Mouse (Mus musculus): ENCODE measurements around the gene Catsperg2. TPM values are rescaled to one million over a fixed set of nuclear protein-coding genes. Genes with fewer than 3 reads are reported as not detected.
A peak's percentile ranks its signal among the peaks of the same experiment; 100 is the strongest.
"Not testable (repeated sequence)": the region's sequence is repeated elsewhere in the genome, so short reads cannot be mapped to it uniquely, and the experiment has no call there.

Catsperg2 gene
- not detected in 2 replicates for polyA plus RNA-seq (2015; fragmentation: Nextera tagmentation; extraction: Ambion mirVana)

GRCm38 (mm10) chr7:29726860-29727259 is at the start of gene Catsperg2:
Catsperg2 (minus strand) TSS chr7:29727032.
- 58% methylated on average over 11 of the region's 11 CpGs for WGBS (ENCODE audit: insufficient replicate concordance)
- not testable (repeated sequence) for H3K4me3 ChIP-seq (ENCODE audit: low read depth, low read length); H3K27ac ChIP-seq (ENCODE audit: low read length); H3K4me2 ChIP-seq (ENCODE audit: low read depth, low read length); H3K9me3 ChIP-seq (replicated peaks; ENCODE audit: control insufficient read depth, low read length); H3K27me3 ChIP-seq (ENCODE audit: control insufficient read depth, insufficient read depth, low read depth, low read length); H3K4me1 ChIP-seq (ENCODE audit: control insufficient read depth, low read depth, low read length); H3K36me3 ChIP-seq (ENCODE audit: control insufficient read depth, insufficient read depth); ATAC-seq (ENCODE audit: low read depth); H3K9ac ChIP-seq (ENCODE audit: low read depth, low read length)

- ATAC-seq (ENCODE audit: low read depth), result no peak
- H3K9ac ChIP-seq (ENCODE audit: low read depth, low read length), result no peak overlapping the region
- no peak overlapping the region for H3K4me3 ChIP-seq (ENCODE audit: low read depth, low read length)
- H3K4me2 ChIP-seq (ENCODE audit: low read depth, low read length), result no peak overlapping the region
- H3K9me3 ChIP-seq (replicated peaks; ENCODE audit: control insufficient read depth, low read length), result no peaks in the 10 kb centered on the region
- H3K27me3 ChIP-seq (ENCODE audit: control insufficient read depth, insufficient read depth, low read depth, low read length), result no peaks in the 10 kb centered on the region
- H3K4me1 ChIP-seq (ENCODE audit: control insufficient read depth, low read depth, low read length), result no peaks in the 10 kb centered on the region
- 89% methylated on average over 19 of the region's 19 CpGs for WGBS (ENCODE audit: insufficient replicate concordance)
- H3K36me3 ChIP-seq (ENCODE audit: control insufficient read depth, insufficient read depth), result peaks cover 54% of the 10 kb centered on the region
- no peak overlapping the region for H3K27ac ChIP-seq (ENCODE audit: low read length)
Observed at GRCm38 (mm10) chr7:29776568-29776967, 49.7 kb upstream of the Catsperg2 start.

GRCm38 (mm10) chr7:29774371-29774770 is 47.5 kb upstream of the Catsperg2 start:
- no peaks in the 10 kb centered on the region for H3K9me3 ChIP-seq (replicated peaks; ENCODE audit: control insufficient read depth, low read length)
- peaks cover 55% of the 10 kb centered on the region for H3K36me3 ChIP-seq (ENCODE audit: control insufficient read depth, insufficient read depth)
- no peak overlapping the region for H3K4me2 ChIP-seq (ENCODE audit: low read depth, low read length)
- WGBS (ENCODE audit: insufficient replicate concordance), result 85% methylated on average over 3 of the region's 3 CpGs
- H3K4me1 ChIP-seq (ENCODE audit: control insufficient read depth, low read depth, low read length), result peaks cover 8% of the 10 kb centered on the region
- H3K27ac ChIP-seq (ENCODE audit: low read length), result no peak overlapping the region
- ATAC-seq (ENCODE audit: low read depth), result no peak
- no peaks in the 10 kb centered on the region for H3K27me3 ChIP-seq (ENCODE audit: control insufficient read depth, insufficient read depth, low read depth, low read length)
- H3K9ac ChIP-seq (ENCODE audit: low read depth, low read length), result no peak overlapping the region
- H3K4me3 ChIP-seq (ENCODE audit: low read depth, low read length), result no peak overlapping the region

GRCm38 (mm10) chr7:29773503-29773902 is 46.7 kb upstream of the Catsperg2 start:
- Histone ChIP-seq H3K27me3 (ENCODE audit: control insufficient read depth, insufficient read depth, low read depth, low read length) (no peaks in the 10 kb centered on the region), H3K9ac (ENCODE audit: low read depth, low read length) (no peak overlapping the region), H3K4me2 (ENCODE audit: low read depth, low read length) (no peak overlapping the region), H3K4me1 (ENCODE audit: control insufficient read depth, low read depth, low read length) (peaks cover 12% of the 10 kb centered on the region), H3K36me3 (ENCODE audit: control insufficient read depth, insufficient read depth) (peaks cover 51% of the 10 kb centered on the region), H3K27ac (ENCODE audit: low read length) (no peak overlapping the region), H3K4me3 (ENCODE audit: low read depth, low read length) (no peak overlapping the region), H3K9me3 (replicated peaks; ENCODE audit: control insufficient read depth, low read length) (no peaks in the 10 kb centered on the region)
- WGBS (ENCODE audit: insufficient replicate concordance), result 82% methylated on average over 7 of the region's 7 CpGs
- ATAC-seq (ENCODE audit: low read depth), result no peak

DNA sequence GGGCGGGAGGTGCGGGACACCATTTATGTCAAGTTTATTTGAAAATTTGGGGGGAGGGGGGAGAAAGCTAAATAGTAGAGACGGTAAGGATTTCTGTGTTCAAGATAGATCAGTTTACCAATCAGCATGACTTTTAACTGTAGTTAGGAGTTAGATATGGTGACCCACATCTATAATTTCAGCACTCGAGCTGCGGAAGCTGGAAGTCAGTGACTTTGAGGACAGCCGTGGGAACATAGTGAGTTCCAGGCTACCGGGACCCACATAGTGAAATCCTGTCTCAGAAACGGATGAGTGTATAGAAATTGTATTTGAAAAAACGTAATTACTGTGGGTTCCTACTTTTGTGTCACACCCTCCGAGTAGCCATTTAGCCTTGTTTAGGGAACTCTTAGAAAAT is 42.1 kb upstream of the Catsperg2 start:
- 2% methylated on average over 10 of the region's 10 CpGs for WGBS (ENCODE audit: insufficient replicate concordance)
- H3K4me2 ChIP-seq (ENCODE audit: low read depth, low read length), result peak overlapping the region; percentile 86

GRCm38 (mm10) chr7:29768090-29768900 is 41.5 kb upstream of the Catsperg2 start, which contains the start of gene Zfp84:
Zfp84 (plus strand) TSS chr7:29768552.
- WGBS (ENCODE audit: insufficient replicate concordance), result under 1% methylated on average over 32 of the region's 32 CpGs
- Histone ChIP-seq H3K9me3 (replicated peaks; ENCODE audit: control insufficient read depth, low read length) (no peaks in the 10 kb centered on the region), H3K4me2 (ENCODE audit: low read depth, low read length) (peak within 1 kb of the TSS; percentile 86), H3K4me1 (ENCODE audit: control insufficient read depth, low read depth, low read length) (peaks cover 15% of the 10 kb centered on the region), H3K27me3 (ENCODE audit: control insufficient read depth, insufficient read depth, low read depth, low read length) (no peaks in the 10 kb centered on the region), H3K4me3 (ENCODE audit: low read depth, low read length) (peak within 1 kb of the TSS; percentile 80), H3K36me3 (ENCODE audit: control insufficient read depth, insufficient read depth) (peaks cover 10% of the 10 kb centered on the region), H3K27ac (ENCODE audit: low read length) (peak within 1 kb of the TSS; percentile 78), H3K9ac (ENCODE audit: low read depth, low read length) (peak within 1 kb of the TSS; percentile 75)
- ATAC-seq (ENCODE audit: low read depth), result peak; percentile 95

More for the DNA sequence above, 42.1 kb upstream of the Catsperg2 start:
- Histone ChIP-seq H3K4me3 (ENCODE audit: low read depth, low read length) (peak overlapping the region; percentile 80), H3K36me3 (ENCODE audit: control insufficient read depth, insufficient read depth) (peaks cover 10% of the 10 kb centered on the region), H3K27me3 (ENCODE audit: control insufficient read depth, insufficient read depth, low read depth, low read length) (no peaks in the 10 kb centered on the region), H3K9me3 (replicated peaks; ENCODE audit: control insufficient read depth, low read length) (no peaks in the 10 kb centered on the region), H3K4me1 (ENCODE audit: control insufficient read depth, low read depth, low read length) (peaks cover 15% of the 10 kb centered on the region), H3K27ac (ENCODE audit: low read length) (peak overlapping the region; percentile 78), H3K9ac (ENCODE audit: low read depth, low read length) (peak overlapping the region; percentile 75)
- no peak for ATAC-seq (ENCODE audit: low read depth)

- H3K36me3 ChIP-seq (ENCODE audit: control insufficient read depth, insufficient read depth), result peaks cover 5% of the 10 kb centered on the region
- WGBS (ENCODE audit: insufficient replicate concordance), result 1% methylated on average over 15 of the region's 15 CpGs
- peak; percentile 40 for ATAC-seq (ENCODE audit: low read depth)
- peak overlapping the region; percentile 86 for H3K4me2 ChIP-seq (ENCODE audit: low read depth, low read length)
- H3K9me3 ChIP-seq (replicated peaks; ENCODE audit: control insufficient read depth, low read length), result no peaks in the 10 kb centered on the region
- no peaks in the 10 kb centered on the region for H3K27me3 ChIP-seq (ENCODE audit: control insufficient read depth, insufficient read depth, low read depth, low read length)
- H3K27ac ChIP-seq (ENCODE audit: low read length), result 0 out of 2 replicates have a peak overlapping the region, but pooled peaks have one; percentile 35
- H3K4me1 ChIP-seq (ENCODE audit: control insufficient read depth, low read depth, low read length), result peaks cover 15% of the 10 kb centered on the region
- peak overlapping the region; percentile 67 for H3K4me3 ChIP-seq (ENCODE audit: low read depth, low read length)
- H3K9ac ChIP-seq (ENCODE audit: low read depth, low read length), result peak overlapping the region; percentile 60
Observed at GRCm38 (mm10) chr7:29767058-29767686, 40.3 kb upstream of the Catsperg2 start.

GRCm38 (mm10) chr7:29764702-29765101 is 37.9 kb upstream of the Catsperg2 start:
- H3K27ac ChIP-seq (ENCODE audit: low read length), result no peak overlapping the region
- ATAC-seq (ENCODE audit: low read depth), result no peak
- no peak overlapping the region for H3K4me3 ChIP-seq (ENCODE audit: low read depth, low read length)
- H3K36me3 ChIP-seq (ENCODE audit: control insufficient read depth, insufficient read depth), result no peaks in the 10 kb centered on the region
- H3K9me3 ChIP-seq (replicated peaks; ENCODE audit: control insufficient read depth, low read length), result no peaks in the 10 kb centered on the region
- H3K9ac ChIP-seq (ENCODE audit: low read depth, low read length), result no peak overlapping the region
- peaks cover 10% of the 10 kb centered on the region for H3K4me1 ChIP-seq (ENCODE audit: control insufficient read depth, low read depth, low read length)
- no peaks in the 10 kb centered on the region for H3K27me3 ChIP-seq (ENCODE audit: control insufficient read depth, insufficient read depth, low read depth, low read length)
- WGBS (ENCODE audit: insufficient replicate concordance), result 65% methylated on average over 7 of the region's 7 CpGs
- H3K4me2 ChIP-seq (ENCODE audit: low read depth, low read length), result no peak overlapping the region

- no peak overlapping the region for H3K4me3 ChIP-seq (ENCODE audit: low read depth, low read length)
- H3K4me1 ChIP-seq (ENCODE audit: control insufficient read depth, low read depth, low read length), result no peaks in the 10 kb centered on the region
- no peaks in the 10 kb centered on the region for H3K9me3 ChIP-seq (replicated peaks; ENCODE audit: control insufficient read depth, low read length)
- no peaks in the 10 kb centered on the region for H3K36me3 ChIP-seq (ENCODE audit: control insufficient read depth, insufficient read depth)
- no peak for ATAC-seq (ENCODE audit: low read depth)
- H3K9ac ChIP-seq (ENCODE audit: low read depth, low read length), result no peak overlapping the region
- no peaks in the 10 kb centered on the region for H3K27me3 ChIP-seq (ENCODE audit: control insufficient read depth, insufficient read depth, low read depth, low read length)
- H3K27ac ChIP-seq (ENCODE audit: low read length), result no peak overlapping the region
- H3K4me2 ChIP-seq (ENCODE audit: low read depth, low read length), result no peak overlapping the region
- WGBS (ENCODE audit: insufficient replicate concordance), result 63% methylated on average over 5 of the region's 5 CpGs
Observed at GRCm38 (mm10) chr7:29760476-29760875, 33.6 kb upstream of the Catsperg2 start.

Data from liver, embryonic 16.5 days (tissue).